Mouse (Mus musculus) right cerebral cortex, postnatal 14 days (tissue): ENCODE results near the gene Ncoa7.
"Not testable (repeated sequence)": the region's sequence is repeated elsewhere in the genome, so short reads cannot be mapped to it uniquely, and the experiment has no call there.

ENCODE experiments used
- DNase-seq: peaks from one replicate; pipeline ENCODE4 v3.0.0; 2022

The Ncoa7 gene

GRCm38 (mm10) chr10:30660564-30661328, 142.4 kb downstream of the Ncoa7 start:
- DNase-seq, result no peak

- no peak for DNase-seq
These were observed 147.5 kb downstream of the Ncoa7 start for GRCm38 (mm10) chr10:30655655-30656054.

DNA sequence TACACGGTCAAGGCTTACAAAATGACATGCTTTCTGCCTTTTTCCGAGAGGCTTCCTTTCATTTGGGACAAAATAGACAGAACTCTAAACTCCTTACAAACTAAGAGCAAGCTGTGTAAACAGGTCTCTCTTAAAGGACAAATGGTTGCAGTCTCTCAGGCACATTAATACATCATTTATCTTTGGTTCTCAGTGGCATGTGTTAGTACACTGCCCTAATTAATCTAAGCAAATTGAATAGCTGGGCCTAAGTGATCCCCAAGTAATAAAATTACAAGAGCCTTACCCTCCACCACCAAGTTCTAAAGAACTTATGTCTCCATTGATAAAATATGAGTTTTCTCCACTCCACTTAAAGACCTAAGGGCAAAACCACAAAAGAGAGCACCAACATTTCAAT, 155.4 kb downstream of the Ncoa7 start:
- DNase-seq, result no peak

- no peak for DNase-seq
These were observed 164.9 kb downstream of the Ncoa7 start for GRCm38 (mm10) chr10:30638216-30638615.

- DNase-seq, result not testable (repeated sequence)
These were observed 166.5 kb downstream of the Ncoa7 start for GRCm38 (mm10) chr10:30636474-30637154.

GRCm38 (mm10) chr10:30632718-30633117, 170.4 kb downstream of the Ncoa7 start:
- DNase-seq, result no peak

- DNase-seq, result no peak
These were observed 173.1 kb downstream of the Ncoa7 start for GRCm38 (mm10) chr10:30629977-30630376.

DNA sequence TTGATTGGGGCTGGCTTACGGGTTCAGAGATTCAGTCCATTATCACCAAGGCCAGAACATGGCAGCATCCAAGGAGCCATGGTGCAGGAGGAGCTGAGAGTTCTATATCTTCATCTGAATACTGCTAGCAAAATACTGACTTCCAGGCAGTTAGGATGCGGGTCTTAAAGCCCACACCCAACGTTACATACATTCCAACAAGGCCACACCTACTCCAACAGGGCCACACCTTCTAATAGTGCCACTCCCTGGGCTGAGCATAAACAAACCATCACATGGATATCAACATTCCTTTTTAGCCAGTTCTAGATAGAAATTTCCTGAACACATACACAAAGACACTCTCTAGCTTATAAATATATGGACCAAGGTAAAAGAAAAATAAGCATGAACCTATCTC, 173.6 kb downstream of the Ncoa7 start, which contains the start of gene Hint3:
TSS of gene Hint3 (minus strand) at position 120 of the 400 bp plus-strand sequence.
- no peak for DNase-seq

- DNase-seq, result not testable (repeated sequence)
These were observed 174.7 kb downstream of the Ncoa7 start for GRCm38 (mm10) chr10:30628444-30628843.

DNA sequence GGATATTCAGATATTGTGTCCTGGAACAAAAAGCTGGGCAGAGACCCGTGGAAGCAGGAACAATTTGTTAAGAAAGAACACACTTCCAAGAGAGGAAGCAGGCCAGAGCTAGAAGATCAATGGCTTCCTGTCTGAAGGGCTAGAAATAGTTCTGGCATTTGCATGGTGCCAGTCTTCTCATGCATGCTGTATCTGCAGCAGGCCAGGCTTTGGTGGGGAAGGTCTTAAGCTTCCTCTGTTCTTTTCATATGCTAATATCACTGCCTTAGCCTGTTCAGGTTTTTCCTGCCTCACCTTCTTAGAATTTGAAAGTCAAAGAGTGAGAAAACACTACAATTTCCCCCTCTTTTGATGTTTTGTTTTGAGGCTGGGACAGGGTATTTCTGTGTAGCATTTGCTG, 175.6 kb downstream of the Ncoa7 start:
- DNase-seq, result no peak

DNA sequence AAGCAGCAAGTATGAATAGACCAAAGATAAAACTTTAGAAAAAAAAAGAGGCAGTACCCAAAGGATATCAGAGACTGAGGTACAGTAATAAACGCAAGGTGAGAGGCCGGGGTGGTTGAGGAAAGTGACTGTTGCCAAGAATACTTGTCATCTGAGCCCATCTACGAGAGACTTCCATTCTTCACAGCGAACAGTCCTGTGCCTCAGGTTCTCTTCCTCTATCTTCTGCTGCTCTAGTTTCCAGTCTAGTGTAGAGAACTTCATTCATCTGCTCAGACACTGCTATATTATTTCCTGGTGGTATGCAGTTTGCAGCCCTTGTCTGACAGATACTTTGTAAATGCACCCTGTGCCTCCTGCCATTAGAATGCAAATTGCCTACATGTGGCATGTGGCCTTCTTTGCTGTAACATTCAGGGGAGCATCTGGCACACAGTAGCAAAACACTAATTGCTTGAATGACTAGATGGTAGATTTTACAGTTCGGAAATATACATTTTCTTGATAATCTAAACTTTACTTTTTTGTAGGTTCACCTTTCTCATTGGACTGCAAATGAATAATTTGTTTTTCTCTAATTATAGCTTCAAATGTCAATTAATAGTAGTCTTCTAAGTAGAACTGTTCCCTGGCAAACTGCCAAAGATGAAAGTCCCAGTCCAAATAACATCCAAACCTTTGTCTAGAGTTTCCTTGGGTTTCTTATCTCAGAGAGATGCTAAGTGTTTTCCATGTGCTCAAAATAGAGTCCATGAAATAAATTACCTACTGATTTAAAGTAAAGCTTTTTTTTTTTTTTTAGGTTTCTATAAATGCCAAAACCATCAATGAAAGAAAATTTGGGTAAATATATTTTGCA, 178.7 kb downstream of the Ncoa7 start:
- DNase-seq, result no peak

DNA sequence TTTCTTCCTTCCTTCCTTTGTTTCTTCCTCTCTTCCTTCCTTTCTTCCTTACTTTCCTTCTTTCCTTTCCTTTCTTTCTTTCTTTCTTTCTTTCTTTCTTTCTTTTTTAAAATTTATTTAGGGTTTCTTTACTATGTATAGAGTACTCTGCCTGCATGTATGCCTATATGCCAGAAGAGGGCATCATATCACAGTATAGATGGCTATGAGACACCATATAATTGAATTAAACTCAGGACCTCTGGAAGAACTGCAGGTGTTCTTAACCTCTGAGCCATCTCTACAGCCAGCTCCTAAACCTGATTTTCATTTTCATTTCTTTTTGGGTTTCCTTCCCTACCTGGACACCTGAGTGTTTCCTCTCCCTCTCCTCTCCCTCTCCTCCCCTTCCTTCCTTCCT, 180.2 kb downstream of the Ncoa7 start:
- DNase-seq, result no peak

DNA sequence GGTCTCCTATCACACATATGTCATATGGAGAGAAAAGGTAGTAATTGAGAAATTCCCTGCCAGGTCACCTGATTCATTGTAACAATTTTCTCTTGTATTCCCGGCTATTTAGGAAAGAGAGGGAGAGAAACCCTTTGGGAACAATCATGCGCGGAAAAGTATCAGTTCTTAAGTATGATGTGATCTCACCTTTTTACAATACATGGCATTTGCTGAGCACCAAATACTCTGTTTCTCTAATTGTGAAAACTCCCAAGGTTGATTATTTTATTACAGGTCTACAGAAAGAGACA, 184.3 kb downstream of the Ncoa7 start:
- DNase-seq, result no peak

DNA sequence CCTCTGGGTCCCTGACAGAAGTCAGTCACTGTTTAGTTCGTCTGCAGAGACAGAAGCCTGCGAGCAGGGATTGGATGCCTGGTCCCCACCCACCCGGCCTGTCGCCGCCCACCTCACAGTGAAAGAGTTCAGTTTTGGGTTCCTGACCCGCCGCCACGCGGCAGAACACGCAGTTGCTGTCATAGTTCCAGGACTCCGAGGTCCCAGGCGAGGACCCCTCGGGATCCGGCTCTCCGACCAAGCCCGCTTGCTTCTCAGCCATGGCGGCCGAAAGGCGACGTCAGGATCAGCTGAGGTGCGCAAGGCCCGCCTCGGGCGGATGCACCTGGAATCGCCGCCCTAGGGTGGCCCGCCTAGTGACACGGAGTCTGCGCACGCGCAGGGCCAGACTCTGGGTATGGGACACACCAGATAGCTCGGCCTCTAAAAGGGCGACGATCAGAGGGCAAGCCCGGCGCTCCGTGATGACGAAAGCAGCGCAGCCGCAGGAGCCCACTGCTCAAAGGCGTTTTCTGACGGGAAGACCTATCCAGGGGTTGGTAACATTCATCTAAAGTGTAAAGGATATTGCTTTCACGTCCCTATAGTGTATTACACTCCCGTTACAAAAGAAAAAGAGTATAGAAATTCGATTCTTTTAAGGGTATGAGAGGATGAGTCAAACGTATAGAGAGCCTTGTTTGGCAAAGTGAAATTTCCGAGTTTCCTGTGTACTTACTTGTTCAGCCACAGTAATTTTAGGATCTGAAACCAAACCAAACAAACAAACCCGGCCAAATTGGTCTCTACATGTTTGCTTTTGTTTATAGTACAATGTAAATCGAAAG, 184.8 kb downstream of the Ncoa7 start:
- DNase-seq, result peak; percentile 99

DNA sequence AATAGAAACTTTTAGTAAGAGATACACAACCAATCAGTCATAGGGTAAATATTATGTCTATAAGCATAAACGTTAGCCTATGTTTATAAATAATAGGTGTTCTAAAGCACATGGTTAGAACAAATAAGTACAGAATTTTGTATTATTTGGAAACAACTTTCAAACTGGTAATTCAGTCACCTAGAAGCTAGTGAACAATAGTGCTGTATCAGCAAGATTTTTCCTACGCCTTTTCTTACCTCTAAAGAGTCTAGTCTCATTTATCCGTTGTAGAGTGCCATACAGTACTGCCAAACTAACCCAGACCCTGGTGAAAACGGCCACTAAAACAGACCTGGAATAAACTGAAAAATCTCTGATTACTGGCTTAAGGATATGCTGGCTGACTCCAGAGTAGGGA, 190.1 kb downstream of the Ncoa7 start:
- DNase-seq, result no peak

DNA sequence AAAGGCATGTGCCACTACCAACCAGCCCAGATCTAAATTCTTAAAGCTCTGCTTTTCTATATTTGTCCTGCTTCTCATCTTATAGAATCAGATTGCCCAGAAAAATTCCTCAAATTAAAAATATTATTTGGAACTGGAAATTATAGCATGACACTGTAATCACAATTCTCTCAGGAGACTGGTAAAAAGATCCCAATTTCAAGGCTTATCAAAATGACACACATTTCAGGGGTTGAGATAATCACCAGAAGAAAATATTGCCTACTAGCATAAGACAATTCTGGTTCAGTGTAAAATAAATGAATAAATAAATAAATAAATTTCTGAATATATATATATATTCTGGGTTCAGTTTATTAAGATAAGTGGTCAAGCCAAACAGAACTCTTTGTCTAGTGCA, 193.5 kb downstream of the Ncoa7 start:
- DNase-seq, result no peak

DNA sequence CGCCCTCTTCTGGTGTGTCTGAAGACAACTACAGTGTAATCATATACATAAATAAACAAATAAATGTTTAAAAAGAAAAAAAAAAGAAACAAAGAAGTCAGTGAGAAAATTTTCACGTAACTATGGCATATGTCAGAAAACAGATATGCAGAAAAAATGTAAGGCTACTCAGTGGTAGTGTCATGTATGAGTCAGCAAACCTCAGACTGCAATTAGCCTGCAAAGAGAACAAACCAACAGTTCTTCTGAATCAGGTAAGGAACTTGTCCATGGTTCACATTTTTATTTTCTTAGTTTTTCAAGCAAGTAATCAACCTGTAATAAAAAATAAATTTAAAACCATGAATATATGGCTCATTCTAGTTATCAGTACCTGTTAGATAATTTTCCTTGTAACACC, 195.0 kb downstream of the Ncoa7 start:
- no peak for DNase-seq

DNA sequence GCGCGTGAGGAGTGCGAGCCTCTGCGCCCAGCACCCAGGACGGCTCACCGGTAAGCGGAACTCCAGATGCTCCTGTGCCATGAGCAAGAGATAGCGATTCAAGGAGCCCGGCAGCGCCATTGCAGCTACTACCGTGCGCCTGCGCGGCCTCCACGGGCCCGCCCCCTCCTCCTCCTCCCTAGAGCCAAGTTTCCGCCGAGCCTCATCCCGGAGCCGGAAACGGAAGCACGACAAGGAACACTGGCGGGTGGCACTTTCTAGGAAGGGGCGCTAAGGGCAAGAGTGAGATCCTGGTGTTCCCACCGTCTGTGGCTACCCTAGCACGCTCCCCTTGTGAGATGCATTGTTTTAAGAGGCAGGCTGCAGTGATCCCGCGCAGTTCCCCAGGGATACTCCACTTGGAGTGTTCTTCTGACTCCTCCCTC, 202.6 kb downstream of the Ncoa7 start, which contains the start of gene Trmt11:
TSS of gene Trmt11 (minus strand) at position 208 of the 425 bp plus-strand sequence.
- peak; percentile 89 for DNase-seq

DNA sequence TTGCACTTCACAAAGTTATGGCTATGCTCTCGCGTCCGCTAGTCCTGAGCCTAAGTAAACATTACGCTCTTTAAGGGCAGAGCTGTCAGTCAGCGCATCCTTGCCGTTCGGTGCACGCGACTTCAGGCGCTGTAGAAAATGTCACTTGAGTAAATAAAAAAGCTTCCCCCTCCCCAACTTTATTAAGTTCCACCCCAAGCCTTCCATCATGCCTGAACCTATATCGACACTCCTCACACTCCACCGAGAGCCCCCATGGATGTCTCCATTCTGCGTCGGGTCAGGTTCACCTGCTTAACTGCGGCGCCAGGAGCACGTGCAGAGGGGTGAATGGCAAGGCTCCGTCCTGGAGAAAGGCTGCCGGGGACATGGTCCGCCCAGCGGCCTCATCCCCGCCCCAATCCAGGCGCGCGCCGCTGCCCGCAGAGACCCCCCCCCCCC, 203.0 kb downstream of the Ncoa7 start:
- no peak for DNase-seq

DNA sequence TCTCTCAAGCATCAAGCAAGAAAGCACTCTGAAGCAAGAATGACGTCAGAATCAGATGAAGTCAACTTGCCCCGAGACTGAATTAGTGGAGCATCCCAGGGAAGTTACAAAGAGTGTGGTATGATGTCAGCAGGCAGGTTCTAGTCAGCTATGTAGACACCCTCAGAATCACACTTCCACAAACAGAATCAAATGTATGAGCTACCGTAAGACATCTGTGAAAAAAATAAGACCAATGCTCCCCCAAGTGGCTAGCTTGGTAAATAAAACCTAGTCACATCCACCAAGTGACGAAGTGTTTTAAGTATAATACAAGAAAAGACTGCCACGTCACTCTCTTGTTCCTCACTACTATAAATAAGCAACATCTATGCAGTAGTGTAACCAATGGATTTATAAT, 216.1 kb downstream of the Ncoa7 start:
- no peak for DNase-seq

DNA sequence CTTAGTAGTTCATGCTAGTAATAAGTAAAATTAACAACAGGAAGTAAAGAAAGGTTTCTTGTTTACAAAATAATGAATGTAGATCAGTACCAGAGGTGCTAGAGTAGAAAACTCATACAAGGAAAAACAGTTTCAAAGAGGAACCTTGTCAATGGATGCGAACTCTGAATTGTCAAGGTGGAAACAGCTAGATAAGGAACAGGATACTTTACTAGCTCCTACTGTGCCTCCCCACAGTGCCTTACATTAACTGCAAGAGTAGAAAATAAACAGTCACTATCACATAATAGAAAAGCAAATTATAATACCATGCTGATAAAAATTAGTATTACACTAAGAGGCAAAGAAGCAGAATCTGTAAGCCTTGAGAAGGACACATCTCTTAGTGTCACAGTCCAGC, 217.4 kb downstream of the Ncoa7 start:
- no peak for DNase-seq
